Mouse (Mus musculus) midbrain, postnatal 0 days (tissue): ENCODE data around the gene Cdc42bpg. TPM values are rescaled to one million over a fixed set of nuclear protein-coding genes. Genes with fewer than 3 reads are reported as not detected.

Source experiments
- ATAC-seq: fragments of 200-750 bp; cut with Nextera tagmentation; 2 replicates; pipeline ENCODE4 v1.8.0; 2017; ENCODE audit warnings: moderate number of reproducible peaks, mild to moderate bottlenecking, moderate TSS enrichment, moderate library complexity; ENCODE audit not compliant: low FRiP score
- DNase-seq: peaks from one replicate; pipeline ENCODE4 v3.0.0-alpha.2; 2015; ENCODE audit warnings: low spot score
- H3K27ac ChIP-seq: fragments of 300-500 bp; sonication (generic); 2 replicates; pipeline ENCODE4 v1.5.1; 2014; ENCODE audit warnings: low read depth, mild to moderate bottlenecking, low read length, mixed read lengths
- H3K27me3 ChIP-seq: fragments of 300-500 bp; sonication (generic); 2 replicates; pipeline ENCODE4 v1.6.1; 2014; ENCODE audit warnings: low read length, control low read depth, mixed read lengths; ENCODE audit not compliant: insufficient read depth
- H3K36me3 ChIP-seq: fragments of 300-500 bp; sonication (generic); 2 replicates; pipeline ENCODE4 v1.6.1; 2014; ENCODE audit warnings: low read length, control low read depth, mixed read lengths; ENCODE audit not compliant: insufficient read depth
- H3K4me1 ChIP-seq: fragments of 300-500 bp; sonication (generic); 2 replicates; pipeline ENCODE4 v1.6.1; 2014; ENCODE audit warnings: mild to moderate bottlenecking, control low read depth, antibody characterized with exemption, low read length, mixed read lengths; ENCODE audit not compliant: insufficient read depth
- H3K4me2 ChIP-seq: fragments of 300-500 bp; sonication (generic); 2 replicates; pipeline ENCODE4 v1.6.1; 2014; ENCODE audit warnings: low read depth, mild to moderate bottlenecking, low read length, mixed read lengths; ENCODE audit not compliant: poor library complexity, severe bottlenecking
- H3K4me3 ChIP-seq: fragments of 300-500 bp; sonication (generic); 2 replicates; pipeline ENCODE4 v1.5.1; 2014; ENCODE audit warnings: low read depth, mild to moderate bottlenecking, low read length, moderate library complexity
- H3K9ac ChIP-seq: fragments of 300-500 bp; sonication (generic); replicated peaks from 2 replicates; pipeline ENCODE4 v1.6.1; 2014; ENCODE audit warnings: mild to moderate bottlenecking, low read length, moderate library complexity, mixed read lengths; ENCODE audit not compliant: poor library complexity, severe bottlenecking
- H3K9me3 ChIP-seq: fragments of 300-500 bp; sonication (generic); 2 replicates; pipeline ENCODE4 v1.6.1; 2016; ENCODE audit warnings: low read length, control low read depth
- CTCF ChIP-seq: IDR thresholded peaks from 2 replicates; pipeline ENCODE4 v1.5.1; 2016; ENCODE audit warnings: antibody characterized with exemption, mild to moderate bottlenecking
- WGBS: fragments of 180-500 bp; shearing (Covaris S2); extraction: QIAGEN DNeasy Blood & Tissue Kit; methylation state at CpG from one replicate; pipeline ENCODE4 v1.1.7; 2014; 5-methylcytosine and 5-hydroxymethylcytosine counted together
- polyA plus RNA-seq: library from polyadenylated mRNA; unstranded; fragments of >200 nt; fragmentation: Nextera tagmentation; extraction: Ambion mirVana; gene quantifications from 2 replicates; pipeline ENCODE4 v1.2.1, GENCODE M21; 2015
- total RNA-seq: library from RNA; depleted of rRNA; stranded (reverse); fragments of >200 nt; gene quantifications from 2 replicates; pipeline ENCODE4 v1.2.3, GENCODE M21; 2014

Gene Cdc42bpg
- total and polyA plus RNA-seq, 2 experiments from 2014 or later: 0.67 to 4.8 TPM

DNA sequence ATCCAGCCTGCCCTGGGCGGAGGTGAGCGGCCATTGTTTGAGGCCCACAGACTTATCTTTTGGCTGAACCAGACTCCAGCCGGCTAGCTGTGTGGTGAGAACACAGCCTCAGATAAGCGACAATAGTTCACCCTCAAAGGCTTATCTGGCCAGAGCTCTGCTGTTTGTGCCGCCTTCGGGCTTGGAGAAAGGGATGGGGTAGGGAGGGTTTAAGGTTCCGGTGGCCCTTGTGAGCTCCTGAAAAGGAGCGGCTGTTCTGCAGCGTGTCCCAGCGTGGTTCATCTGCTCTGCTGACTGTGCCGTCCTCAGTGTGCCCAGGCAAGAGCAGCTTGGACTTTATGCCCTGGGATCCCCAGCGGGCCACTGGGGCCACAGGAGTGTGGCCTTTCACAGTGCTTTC lies 21.8 kb upstream of the Cdc42bpg start:
- Histone ChIP-seq H3K9me3 (no peaks in the 10 kb centered on the region), H3K27me3 (no peaks in the 10 kb centered on the region), H3K36me3 (peaks cover 37% of the 10 kb centered on the region), H3K4me2 (no peak overlapping the region), H3K4me3 (no peak overlapping the region), H3K27ac (no peak overlapping the region), H3K4me1 (peaks cover 4% of the 10 kb centered on the region; the same call in 1 of the 2 replicates), H3K9ac (no peak overlapping the region)
- no peak for TF ChIP-seq CTCF
- DNase-seq (no peak), ATAC-seq (no peak)
- 90% methylated on average over 12 of the region's 12 CpGs for WGBS

DNA sequence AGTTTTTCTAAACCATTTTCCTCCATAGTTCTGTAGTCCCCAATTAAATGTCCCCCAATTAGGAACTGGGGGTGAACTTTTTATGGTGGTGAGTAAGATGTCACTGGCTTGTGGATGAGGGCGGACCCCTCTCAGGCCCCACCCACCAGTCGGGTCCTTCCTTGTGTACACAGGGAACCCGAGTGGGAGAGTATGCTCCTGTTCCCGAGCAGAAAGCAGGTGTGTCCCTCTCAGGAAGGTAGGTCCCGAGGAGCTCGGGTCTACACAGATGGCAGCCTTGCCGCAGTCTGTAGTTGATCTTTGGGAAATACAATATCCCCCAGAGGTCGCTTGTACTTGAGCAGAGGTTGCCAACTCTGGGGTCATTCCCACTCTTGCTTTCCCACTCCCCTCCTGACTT lies 21.0 kb upstream of the Cdc42bpg start:
- WGBS: 85% methylated on average over 8 of the region's 8 CpGs
- Histone ChIP-seq H3K27me3 (no peaks in the 10 kb centered on the region), H3K4me1 (no peaks in the 10 kb centered on the region), H3K4me2 (no peak overlapping the region), H3K4me3 (no peak overlapping the region), H3K27ac (no peak overlapping the region), H3K36me3 (peaks cover 43% of the 10 kb centered on the region), H3K9me3 (no peaks in the 10 kb centered on the region), H3K9ac (no peak overlapping the region)
- TF ChIP-seq CTCF: no peak
- ATAC-seq: no peak
- no peak for DNase-seq

DNA sequence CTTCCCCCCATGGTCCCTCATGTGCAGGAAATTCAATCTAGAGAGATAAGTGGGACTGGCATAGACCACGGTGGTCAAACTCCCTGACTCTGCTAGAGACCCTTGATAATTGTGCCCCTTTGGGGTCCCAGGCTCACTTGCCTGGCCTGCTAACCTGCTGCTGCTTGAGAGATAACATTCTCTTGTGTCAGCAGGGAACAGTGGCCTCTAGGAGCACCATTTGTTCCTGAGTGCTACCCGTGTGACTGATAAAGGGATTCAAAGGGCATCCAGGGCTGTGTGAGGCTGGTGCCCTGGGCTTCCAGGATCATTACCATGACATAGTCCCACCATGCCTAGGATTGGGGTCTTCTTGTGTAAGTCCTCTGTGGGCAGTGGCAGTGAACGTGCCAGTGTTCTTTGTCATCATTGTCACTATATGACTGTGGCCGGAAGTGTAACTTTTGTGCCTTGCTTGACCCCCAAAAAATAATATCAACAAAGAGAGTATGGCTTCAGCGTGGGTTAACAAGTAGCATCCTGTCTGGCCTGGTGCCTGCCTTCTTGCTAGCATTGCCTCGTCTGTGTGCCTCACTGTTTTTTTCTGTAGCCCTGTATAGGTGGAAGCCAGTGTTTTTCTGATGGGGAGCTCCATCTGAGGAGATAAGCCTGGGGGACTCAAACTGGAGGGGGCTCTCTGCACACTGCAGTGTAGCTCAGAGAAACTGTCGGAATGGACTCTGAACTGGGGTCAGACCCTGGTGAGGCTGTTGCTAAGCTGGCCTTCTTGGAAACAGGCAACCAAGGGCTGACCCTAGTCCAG lies 20.4 kb upstream of the Cdc42bpg start:
- H3K4me1 ChIP-seq: no peaks in the 10 kb centered on the region
- peaks cover 38% of the 10 kb centered on the region for H3K36me3 ChIP-seq
- no peak overlapping the region for H3K4me2 ChIP-seq
- no peaks in the 10 kb centered on the region for H3K27me3 ChIP-seq
- ATAC-seq (no peak), DNase-seq (no peak)
- no peak for TF ChIP-seq CTCF
- 75% methylated on average over 7 of the region's 7 CpGs for WGBS
- no peak overlapping the region for H3K27ac ChIP-seq
- no peak overlapping the region for H3K9ac ChIP-seq
- H3K4me3 ChIP-seq: no peak overlapping the region
- H3K9me3 ChIP-seq: no peaks in the 10 kb centered on the region

DNA sequence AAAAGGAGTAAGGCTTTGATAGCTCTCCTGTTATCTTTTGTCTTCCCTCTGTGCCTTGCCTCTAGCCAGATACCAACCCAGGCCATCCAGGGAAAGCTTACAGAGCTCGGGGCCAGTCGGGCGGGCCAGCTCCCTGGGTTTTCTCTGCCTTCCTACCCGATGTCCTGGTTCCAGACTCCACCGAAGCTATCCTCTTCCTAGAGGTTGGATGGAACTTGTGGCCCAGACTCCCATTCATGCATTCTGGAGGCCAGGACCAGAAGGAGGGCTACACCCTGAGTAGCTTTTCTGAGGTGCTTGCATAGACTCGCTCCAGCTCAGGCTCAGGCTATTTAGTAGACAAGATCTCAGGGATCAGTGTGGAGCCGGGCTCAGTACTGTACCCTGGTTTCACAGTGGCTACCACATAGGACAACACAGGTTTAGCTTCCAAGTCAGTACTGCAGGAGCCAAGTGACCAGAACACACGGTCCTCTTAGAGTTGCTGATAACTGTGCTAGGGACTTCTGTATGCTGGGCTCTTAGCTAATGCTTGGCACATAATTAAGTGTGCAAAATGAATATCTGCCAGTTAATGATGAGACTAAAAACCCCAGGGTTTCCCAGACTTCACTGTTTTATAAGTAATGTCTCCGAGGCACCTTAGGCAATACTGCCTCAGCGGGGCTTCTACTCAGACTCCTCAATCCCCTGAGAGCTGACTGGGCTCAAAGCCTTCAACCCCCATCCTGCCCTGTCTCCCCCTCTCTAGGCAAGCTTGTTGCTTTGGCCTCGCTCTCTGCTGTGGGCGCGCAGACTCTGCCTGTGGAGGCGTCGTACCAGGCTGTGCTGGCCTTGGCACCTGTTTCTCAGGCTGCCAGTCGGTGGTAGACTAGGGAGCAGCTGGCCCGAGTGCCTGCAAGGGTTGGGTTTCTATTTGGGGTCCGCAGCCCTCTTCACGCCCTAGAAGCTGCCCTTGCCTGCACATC lies 19.5 kb upstream of the Cdc42bpg start:
- peaks cover 29% of the 10 kb centered on the region for H3K36me3 ChIP-seq
- DNase-seq: no peak

DNA sequence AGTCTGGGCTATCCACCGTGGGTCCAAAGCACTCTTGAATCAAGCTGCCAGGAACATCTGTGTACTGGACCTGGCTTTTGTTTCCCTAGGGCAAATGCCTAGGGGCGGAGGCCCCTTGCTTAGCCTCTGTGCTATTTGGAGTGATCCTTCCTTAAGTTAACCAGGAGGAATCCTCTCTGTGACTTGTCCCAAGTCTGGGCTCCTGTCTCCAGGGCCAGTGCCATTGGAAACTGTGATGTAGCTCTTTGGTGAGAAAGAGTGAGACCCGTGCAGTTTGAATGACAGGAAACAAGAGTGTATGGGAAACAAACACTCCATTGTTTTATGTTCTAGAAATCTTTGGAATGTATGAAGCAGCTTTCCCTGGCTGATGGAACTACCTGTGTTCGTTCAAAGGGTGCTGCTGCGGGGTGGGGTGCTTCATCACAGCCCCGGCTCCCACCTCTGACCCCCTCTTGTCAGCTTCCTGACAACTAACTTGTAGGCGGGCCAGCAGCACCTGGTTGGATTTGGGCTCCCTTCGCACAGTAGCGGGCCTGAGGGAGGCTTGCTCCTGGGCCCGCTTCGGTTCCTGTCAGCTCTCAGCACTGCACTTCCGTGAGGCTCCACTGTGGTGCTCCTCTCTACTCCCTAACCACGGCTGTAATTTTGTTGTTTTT lies 17.9 kb upstream of the Cdc42bpg start:
- Histone ChIP-seq H3K4me2 (no peak overlapping the region), H3K9ac (no peak overlapping the region), H3K27ac (no peak overlapping the region), H3K36me3 (peaks cover 27% of the 10 kb centered on the region), H3K4me3 (no peak overlapping the region), H3K9me3 (no peaks in the 10 kb centered on the region), H3K4me1 (no peaks in the 10 kb centered on the region), H3K27me3 (no peaks in the 10 kb centered on the region)
- ATAC-seq (no peak), DNase-seq (no peak)
- WGBS: 84% methylated on average over 13 of the region's 13 CpGs
- no peak for TF ChIP-seq CTCF

More for the DNA sequence above, 19.5 kb upstream of the Cdc42bpg start:
- Histone ChIP-seq H3K9ac (no peak overlapping the region), H3K4me3 (no peak overlapping the region), H3K27me3 (no peaks in the 10 kb centered on the region), H3K9me3 (no peaks in the 10 kb centered on the region), H3K4me1 (no peaks in the 10 kb centered on the region), H3K4me2 (no peak overlapping the region), H3K27ac (no peak overlapping the region)
- no peak for TF ChIP-seq CTCF
- no peak for ATAC-seq
- 88% methylated on average over 19 of the region's 19 CpGs for WGBS
